Mouse (Mus musculus) gastrocnemius, postnatal 14 days (tissue): Measurements from ENCODE around the gene 2010300C02Rik. TPM values are rescaled to one million over a fixed set of nuclear protein-coding genes. Genes with fewer than 3 reads are reported as not detected.
"Not testable (repeated sequence)": the region's sequence is repeated elsewhere in the genome, so short reads cannot be mapped to it uniquely, and the experiment has no call there.

ENCODE experiments used
- DNase-seq: peaks from one replicate; pipeline ENCODE4 v3.0.0; 2021; ENCODE audit warnings: mixed read lengths
- intact Hi-C: fragments of 180-260 bp; cut with DNase I; formaldehyde crosslinking; loops from one replicate; pipeline ENCODE4 v1.15.1; 2025; ENCODE audit warnings: low total_unique reads
- total RNA-seq, 2 experiments: library from RNA; stranded (reverse); gene quantifications; 2 replicates each; pipeline ENCODE4 v1.2.3; 2021

Gene 2010300C02Rik
- total RNA-seq, 2 experiments from 2014 or later: 0.25 to 0.35 TPM

- intact Hi-C loops, DNase-seq: not testable (repeated sequence)
Measured at GRCm38 (mm10) chr1:37605694-37606093, 114.2 kb downstream of the 2010300C02Rik start.

GRCm38 (mm10) chr1:37603206-37603605, 116.7 kb downstream of the 2010300C02Rik start:
- intact Hi-C loops: no loop called here
- no peak for DNase-seq

GRCm38 (mm10) chr1:37602268-37602667, 117.6 kb downstream of the 2010300C02Rik start:
- intact Hi-C loops: no loop called here
- DNase-seq: no peak

- intact Hi-C loops: no loop called here
- no peak for DNase-seq
Measured at GRCm38 (mm10) chr1:37601461-37601860, 118.4 kb downstream of the 2010300C02Rik start.

- no peak for DNase-seq
- intact Hi-C loops: no loop called here
Measured at GRCm38 (mm10) chr1:37600640-37601175, 119.2 kb downstream of the 2010300C02Rik start.

GRCm38 (mm10) chr1:37598986-37599385, 120.9 kb downstream of the 2010300C02Rik start:
- no peak for DNase-seq
- intact Hi-C loops: no loop called here

- DNase-seq, intact Hi-C loops: not testable (repeated sequence)
Measured at GRCm38 (mm10) chr1:37594812-37595211, 125.1 kb downstream of the 2010300C02Rik start.

GRCm38 (mm10) chr1:37585809-37586480, 133.9 kb downstream of the 2010300C02Rik start:
- peak; percentile 75 for DNase-seq

GRCm38 (mm10) chr1:37583795-37584464, 136.0 kb downstream of the 2010300C02Rik start:
- intact Hi-C loops: no loop called here
- no peak for DNase-seq

More at GRCm38 (mm10) chr1:37585809-37586480, 133.9 kb downstream of the 2010300C02Rik start:
- intact Hi-C loops: no loop called here

- intact Hi-C loops: no loop called here
- DNase-seq: no peak
Measured at GRCm38 (mm10) chr1:37583167-37583566, 136.7 kb downstream of the 2010300C02Rik start.

- DNase-seq: no peak
- intact Hi-C loops: no loop called here
Measured at GRCm38 (mm10) chr1:37579686-37580085, 140.2 kb downstream of the 2010300C02Rik start.

GRCm38 (mm10) chr1:37572528-37573272, 147.2 kb downstream of the 2010300C02Rik start:
- DNase-seq: peak; percentile 20

GRCm38 (mm10) chr1:37568379-37568778, 151.5 kb downstream of the 2010300C02Rik start:
- no peak for DNase-seq

More at GRCm38 (mm10) chr1:37572528-37573272, 147.2 kb downstream of the 2010300C02Rik start:
- intact Hi-C loops: no loop called here

GRCm38 (mm10) chr1:37566754-37567153, 153.1 kb downstream of the 2010300C02Rik start:
- DNase-seq: no peak
- intact Hi-C loops: no loop called here

More at GRCm38 (mm10) chr1:37568379-37568778, 151.5 kb downstream of the 2010300C02Rik start:
- intact Hi-C loops: no loop called here

GRCm38 (mm10) chr1:37566344-37566743, 153.5 kb downstream of the 2010300C02Rik start:
- intact Hi-C loops: no loop called here
- DNase-seq: no peak

GRCm38 (mm10) chr1:37565396-37565795, 154.5 kb downstream of the 2010300C02Rik start:
- intact Hi-C loops: no loop called here
- DNase-seq: no peak

- DNase-seq: no peak
- intact Hi-C loops: no loop called here
Measured at GRCm38 (mm10) chr1:37561955-37562354, 157.9 kb downstream of the 2010300C02Rik start.
